Mouse (Mus musculus) hindbrain, postnatal 0 days (tissue): ENCODE measurements at regions not wholly inside any gene's neighbourhood (a gene's known extent, or its start where the extent isn't known, plus 50 kb on each side); places are given as distances from the start of the nearest gene placed in this dataset.

Experiments
- ATAC-seq: fragments of 200-750 bp; cut with Nextera tagmentation; 2 replicates; pipeline ENCODE4 v1.8.0; 2017; ENCODE audit warnings: mild to moderate bottlenecking, moderate TSS enrichment, moderate library complexity
- DNase-seq: peaks from one replicate; pipeline ENCODE4 v3.0.0-alpha.2; 2015; ENCODE audit warnings: low spot score
- H3K27ac ChIP-seq: fragments of 300-500 bp; sonication (generic); 2 replicates; pipeline ENCODE4 v1.5.1; 2014; ENCODE audit warnings: mild to moderate bottlenecking
- H3K27me3 ChIP-seq: fragments of 300-500 bp; sonication (generic); 2 replicates; pipeline ENCODE4 v1.6.1; 2014; ENCODE audit warnings: low read length, mixed read lengths; ENCODE audit not compliant: insufficient read depth
- H3K36me3 ChIP-seq: fragments of 300-500 bp; sonication (generic); 2 replicates; pipeline ENCODE4 v1.6.1; 2014; ENCODE audit warnings: low read length, mixed read lengths; ENCODE audit not compliant: insufficient read depth
- H3K4me1 ChIP-seq: fragments of 300-500 bp; sonication (generic); 2 replicates; pipeline ENCODE4 v1.6.1; 2014; ENCODE audit warnings: antibody characterized with exemption, low read length, mixed read lengths; ENCODE audit not compliant: insufficient read depth
- H3K4me2 ChIP-seq: fragments of 300-500 bp; sonication (generic); 2 replicates; pipeline ENCODE4 v1.6.1; 2014; ENCODE audit warnings: low read depth, mild to moderate bottlenecking, low read length, moderate library complexity, mixed read lengths
- H3K4me3 ChIP-seq: fragments of 300-500 bp; sonication (generic); 2 replicates; pipeline ENCODE4 v1.5.1; 2014; ENCODE audit warnings: low read length
- H3K9ac ChIP-seq: fragments of 300-500 bp; sonication (generic); replicated peaks from 2 replicates; pipeline ENCODE4 v1.6.1; 2014; ENCODE audit warnings: mild to moderate bottlenecking, low read length, moderate library complexity, mixed read lengths
- H3K9me3 ChIP-seq: fragments of 300-500 bp; sonication (generic); 2 replicates; pipeline ENCODE4 v1.6.1; 2016; ENCODE audit warnings: low read length, mixed read lengths
- CTCF ChIP-seq: IDR thresholded peaks from 2 replicates; pipeline ENCODE4 v1.5.1; 2016; ENCODE audit warnings: antibody characterized with exemption, control low read depth, low read depth
- WGBS: fragments of 180-500 bp; shearing (Covaris S2); extraction: QIAGEN DNeasy Blood & Tissue Kit; methylation state at CpG from one replicate; pipeline ENCODE4 v1.1.7; 2014; 5-methylcytosine and 5-hydroxymethylcytosine counted together

- H3K27me3 ChIP-seq, result no peaks in the 10 kb centered on the region
- no peaks in the 10 kb centered on the region for H3K36me3 ChIP-seq
- no peak overlapping the region for H3K4me2 ChIP-seq
- H3K4me3 ChIP-seq, result no peak overlapping the region
- H3K27ac ChIP-seq, result no peak overlapping the region
- DNase-seq (no peak), ATAC-seq (no peak)
- 84% methylated on average over 1 of the region's 1 CpGs for WGBS
- H3K9me3 ChIP-seq, result no peaks in the 10 kb centered on the region
- H3K9ac ChIP-seq, result no peak overlapping the region
- no peak for TF ChIP-seq CTCF
- no peaks in the 10 kb centered on the region for H3K4me1 ChIP-seq
Observed at GRCm38 (mm10) chr12:78118131-78118530, 75.9 kb upstream of the Gm6657 start.

- DNase-seq (no peak), ATAC-seq (no peak)
- Histone ChIP-seq H3K27me3 (no peaks in the 10 kb centered on the region), H3K9me3 (no peaks in the 10 kb centered on the region), H3K36me3 (no peaks in the 10 kb centered on the region), H3K4me2 (no peak overlapping the region), H3K27ac (no peak overlapping the region), H3K9ac (no peak overlapping the region), H3K4me1 (no peaks in the 10 kb centered on the region), H3K4me3 (no peak overlapping the region)
- TF ChIP-seq CTCF, result no peak
- WGBS, result 85% methylated on average over 2 of the region's 2 CpGs
Observed at GRCm38 (mm10) chr12:78119246-78119645, 74.8 kb upstream of the Gm6657 start.

- no peak overlapping the region for H3K4me2 ChIP-seq
- no peak for TF ChIP-seq CTCF
- H3K4me3 ChIP-seq, result no peak overlapping the region
- no peak overlapping the region for H3K9ac ChIP-seq
- no peak overlapping the region for H3K27ac ChIP-seq
- peak; percentile 14 for DNase-seq
- no peaks in the 10 kb centered on the region for H3K4me1 ChIP-seq
- H3K9me3 ChIP-seq, result no peaks in the 10 kb centered on the region
- WGBS, result 65% methylated on average over 5 of the region's 5 CpGs
- H3K27me3 ChIP-seq, result no peaks in the 10 kb centered on the region
- H3K36me3 ChIP-seq, result no peaks in the 10 kb centered on the region
- ATAC-seq, result 0 out of 2 replicates have a peak, but pooled peaks have one; percentile 7
Observed at GRCm38 (mm10) chr12:78119855-78120254, 74.2 kb upstream of the Gm6657 start.

- Histone ChIP-seq H3K4me2 (no peak overlapping the region), H3K4me3 (no peak overlapping the region), H3K9ac (no peak overlapping the region), H3K9me3 (no peaks in the 10 kb centered on the region), H3K4me1 (no peaks in the 10 kb centered on the region; the same call in 1 of the 2 replicates), H3K36me3 (no peaks in the 10 kb centered on the region), H3K27me3 (no peaks in the 10 kb centered on the region), H3K27ac (no peak overlapping the region)
- no peak for DNase-seq
- ATAC-seq, result no peak
- no peak for TF ChIP-seq CTCF
- WGBS, result 83% methylated on average over 5 of the region's 5 CpGs
Observed at GRCm38 (mm10) chr12:78129130-78129845, 64.8 kb upstream of the Gm6657 start.

- no peak for TF ChIP-seq CTCF
- no peak overlapping the region for H3K9ac ChIP-seq
- ATAC-seq (no peak), DNase-seq (no peak)
- H3K36me3 ChIP-seq, result no peaks in the 10 kb centered on the region
- H3K9me3 ChIP-seq, result no peaks in the 10 kb centered on the region
- 73% methylated on average over 8 of the region's 8 CpGs for WGBS
- H3K4me1 ChIP-seq, result no peaks in the 10 kb centered on the region; the same call in 1 of the 2 replicates
- no peak overlapping the region for H3K4me2 ChIP-seq
- no peaks in the 10 kb centered on the region for H3K27me3 ChIP-seq
- H3K27ac ChIP-seq, result no peak overlapping the region
- no peak overlapping the region for H3K4me3 ChIP-seq
Observed at GRCm38 (mm10) chr12:78132016-78132797, 61.8 kb upstream of the Gm6657 start.

- H3K4me2 ChIP-seq, result no peak overlapping the region
- H3K9ac ChIP-seq, result no peak overlapping the region
- 72% methylated on average over 9 of the region's 9 CpGs for WGBS
- H3K9me3 ChIP-seq, result no peaks in the 10 kb centered on the region
- no peaks in the 10 kb centered on the region; the same call in 1 of the 2 replicates for H3K4me1 ChIP-seq
- ATAC-seq (no peak), DNase-seq (peak; percentile 15)
- H3K27me3 ChIP-seq, result no peaks in the 10 kb centered on the region
- no peaks in the 10 kb centered on the region for H3K36me3 ChIP-seq
- TF ChIP-seq CTCF, result no peak
- no peak overlapping the region for H3K4me3 ChIP-seq
- no peak overlapping the region for H3K27ac ChIP-seq
Observed at GRCm38 (mm10) chr12:78133341-78133740, 60.7 kb upstream of the Gm6657 start.

GRCm38 (mm10) chr12:78133984-78134383, 60.1 kb upstream of the Gm6657 start:
- Histone ChIP-seq H3K27ac (no peak overlapping the region), H3K4me1 (no peaks in the 10 kb centered on the region; the same call in 1 of the 2 replicates), H3K9me3 (no peaks in the 10 kb centered on the region), H3K9ac (no peak overlapping the region), H3K36me3 (no peaks in the 10 kb centered on the region), H3K27me3 (no peaks in the 10 kb centered on the region), H3K4me3 (no peak overlapping the region), H3K4me2 (no peak overlapping the region)
- ATAC-seq, result no peak
- DNase-seq, result no peak
- TF ChIP-seq CTCF, result no peak
- 56% methylated on average over 4 of the region's 4 CpGs for WGBS
